Mouse (Mus musculus): ENCODE measurements at regions not wholly inside any gene's neighbourhood (a gene's known extent, or its start where the extent isn't known, plus 50 kb on each side); places are given as distances from the start of the nearest gene placed in this dataset.

- TF ChIP-seq TAL1 (IDR thresholded peaks at IDR 0.05; ENCODE audit: low read length) (no peak), GATA1 (IDR thresholded peaks at IDR 0.05; ENCODE audit: low read length) (no peak)
Measured at GRCm38 (mm10) chr5:148740366-148741266, 188.0 kb upstream of the Ubl3 start.

All from erythroblast, embryonic 14.5 days (primary cell).